Mouse (Mus musculus): ENCODE measurements at regions not wholly inside any gene's neighbourhood (a gene's known extent, or its start where the extent isn't known, plus 50 kb on each side); places are given as distances from the start of the nearest gene placed in this dataset.
A peak's percentile ranks its signal among the peaks of the same experiment; 100 is the strongest.

- Histone ChIP-seq H3K27me3 (replicated peaks; ENCODE audit: control insufficient read depth, insufficient read depth, low read length) (no peaks in the 10 kb centered on the region), H3K36me3 (ENCODE audit: control insufficient read depth, insufficient read depth) (no peaks in the 10 kb centered on the region), H3K9me3 (ENCODE audit: control insufficient read depth, low read length) (no peaks in the 10 kb centered on the region), H3K27ac (ENCODE audit: low read length) (no peak overlapping the region), H3K4me1 (replicated peaks; ENCODE audit: control insufficient read depth, insufficient read depth, low read length) (no peaks in the 10 kb centered on the region; the same call in 1 of the 2 replicates), H3K9ac (replicated peaks; ENCODE audit: low read depth, low read length) (no peak overlapping the region), H3K4me2 (ENCODE audit: low read length) (no peak overlapping the region), H3K4me3 (replicated peaks; ENCODE audit: low read length) (no peak overlapping the region)
- no peak for ATAC-seq
- WGBS, result 59% methylated on average over 14 of the region's 14 CpGs
Observed at GRCm38 (mm10) chr16:23780440-23781231, 110.1 kb downstream of the Sst start.

- H3K4me3 ChIP-seq (replicated peaks; ENCODE audit: low read length), result no peak overlapping the region
- H3K27ac ChIP-seq (ENCODE audit: low read length), result no peak overlapping the region
- no peak for ATAC-seq
- WGBS, result 84% methylated on average over 4 of the region's 4 CpGs
- no peak overlapping the region for H3K4me2 ChIP-seq (ENCODE audit: low read length)
- no peaks in the 10 kb centered on the region; the same call in 1 of the 2 replicates for H3K4me1 ChIP-seq (replicated peaks; ENCODE audit: control insufficient read depth, insufficient read depth, low read length)
- no peaks in the 10 kb centered on the region for H3K27me3 ChIP-seq (replicated peaks; ENCODE audit: control insufficient read depth, insufficient read depth, low read length)
- no peaks in the 10 kb centered on the region for H3K9me3 ChIP-seq (ENCODE audit: control insufficient read depth, low read length)
- no peak overlapping the region for H3K9ac ChIP-seq (replicated peaks; ENCODE audit: low read depth, low read length)
- no peaks in the 10 kb centered on the region for H3K36me3 ChIP-seq (ENCODE audit: control insufficient read depth, insufficient read depth)
Observed at GRCm38 (mm10) chr16:23777894-23778293, 112.9 kb downstream of the Sst start.

- ATAC-seq, result no peak
- WGBS, result 44% methylated on average over 2 of the region's 2 CpGs
Observed at GRCm38 (mm10) chr16:23777041-23777440, 113.7 kb downstream of the Sst start.

GRCm38 (mm10) chr16:23776501-23776900, 114.3 kb downstream of the Sst start:
- Histone ChIP-seq H3K9ac (replicated peaks; ENCODE audit: low read depth, low read length) (no peak overlapping the region), H3K4me3 (replicated peaks; ENCODE audit: low read length) (no peak overlapping the region), H3K27me3 (replicated peaks; ENCODE audit: control insufficient read depth, insufficient read depth, low read length) (no peaks in the 10 kb centered on the region), H3K4me1 (replicated peaks; ENCODE audit: control insufficient read depth, insufficient read depth, low read length) (no peaks in the 10 kb centered on the region; the same call in 1 of the 2 replicates), H3K9me3 (ENCODE audit: control insufficient read depth, low read length) (no peaks in the 10 kb centered on the region), H3K36me3 (ENCODE audit: control insufficient read depth, insufficient read depth) (no peaks in the 10 kb centered on the region), H3K4me2 (ENCODE audit: low read length) (no peak overlapping the region), H3K27ac (ENCODE audit: low read length) (no peak overlapping the region)
- no peak for ATAC-seq
- WGBS, result 61% methylated on average over 1 of the region's 1 CpGs

More at GRCm38 (mm10) chr16:23777041-23777440, 113.7 kb downstream of the Sst start:
- no peaks in the 10 kb centered on the region for H3K36me3 ChIP-seq (ENCODE audit: control insufficient read depth, insufficient read depth)
- H3K4me1 ChIP-seq (replicated peaks; ENCODE audit: control insufficient read depth, insufficient read depth, low read length), result no peaks in the 10 kb centered on the region; the same call in 1 of the 2 replicates
- H3K9me3 ChIP-seq (ENCODE audit: control insufficient read depth, low read length), result no peaks in the 10 kb centered on the region
- no peak overlapping the region for H3K4me2 ChIP-seq (ENCODE audit: low read length)
- H3K9ac ChIP-seq (replicated peaks; ENCODE audit: low read depth, low read length), result no peak overlapping the region
- H3K27me3 ChIP-seq (replicated peaks; ENCODE audit: control insufficient read depth, insufficient read depth, low read length), result no peaks in the 10 kb centered on the region
- H3K4me3 ChIP-seq (replicated peaks; ENCODE audit: low read length), result no peak overlapping the region
- no peak overlapping the region for H3K27ac ChIP-seq (ENCODE audit: low read length)

- 40% methylated on average over 7 of the region's 7 CpGs for WGBS
- peak; percentile 88 for ATAC-seq
Observed at GRCm38 (mm10) chr16:23758136-23758812, 132.5 kb downstream of the Sst start.

GRCm38 (mm10) chr16:23737026-23737425, 153.7 kb downstream of the Sst start:
- no peaks in the 10 kb centered on the region for H3K4me1 ChIP-seq (replicated peaks; ENCODE audit: control insufficient read depth, insufficient read depth, low read length)
- no peak for ATAC-seq
- H3K27ac ChIP-seq (ENCODE audit: low read length), result no peak overlapping the region
- no peak overlapping the region for H3K4me2 ChIP-seq (ENCODE audit: low read length)
- no peaks in the 10 kb centered on the region for H3K9me3 ChIP-seq (ENCODE audit: control insufficient read depth, low read length)
- no peak overlapping the region for H3K9ac ChIP-seq (replicated peaks; ENCODE audit: low read depth, low read length)
- H3K36me3 ChIP-seq (ENCODE audit: control insufficient read depth, insufficient read depth), result no peaks in the 10 kb centered on the region
- H3K4me3 ChIP-seq (replicated peaks; ENCODE audit: low read length), result no peak overlapping the region
- 52% methylated on average over 3 of the region's 3 CpGs for WGBS
- no peaks in the 10 kb centered on the region for H3K27me3 ChIP-seq (replicated peaks; ENCODE audit: control insufficient read depth, insufficient read depth, low read length)

More at GRCm38 (mm10) chr16:23758136-23758812, 132.5 kb downstream of the Sst start:
- peaks cover 12% of the 10 kb centered on the region; the same call in 1 of the 2 replicates for H3K4me1 ChIP-seq (replicated peaks; ENCODE audit: control insufficient read depth, insufficient read depth, low read length)
- no peaks in the 10 kb centered on the region for H3K27me3 ChIP-seq (replicated peaks; ENCODE audit: control insufficient read depth, insufficient read depth, low read length)
- H3K36me3 ChIP-seq (ENCODE audit: control insufficient read depth, insufficient read depth), result no peaks in the 10 kb centered on the region
- H3K9me3 ChIP-seq (ENCODE audit: control insufficient read depth, low read length), result no peaks in the 10 kb centered on the region
- H3K4me2 ChIP-seq (ENCODE audit: low read length), result no peak overlapping the region
- no peak overlapping the region for H3K9ac ChIP-seq (replicated peaks; ENCODE audit: low read depth, low read length)
- no peak overlapping the region for H3K27ac ChIP-seq (ENCODE audit: low read length)
- no peak overlapping the region for H3K4me3 ChIP-seq (replicated peaks; ENCODE audit: low read length)

GRCm38 (mm10) chr16:23735722-23736121, 155.0 kb downstream of the Sst start:
- WGBS, result 32% methylated on average over 5 of the region's 5 CpGs
- no peaks in the 10 kb centered on the region for H3K27me3 ChIP-seq (replicated peaks; ENCODE audit: control insufficient read depth, insufficient read depth, low read length)
- no peak overlapping the region for H3K9ac ChIP-seq (replicated peaks; ENCODE audit: low read depth, low read length)
- H3K4me2 ChIP-seq (ENCODE audit: low read length), result no peak overlapping the region
- no peak for ATAC-seq
- no peaks in the 10 kb centered on the region for H3K4me1 ChIP-seq (replicated peaks; ENCODE audit: control insufficient read depth, insufficient read depth, low read length)
- no peaks in the 10 kb centered on the region for H3K36me3 ChIP-seq (ENCODE audit: control insufficient read depth, insufficient read depth)
- H3K9me3 ChIP-seq (ENCODE audit: control insufficient read depth, low read length), result no peaks in the 10 kb centered on the region
- no peak overlapping the region for H3K27ac ChIP-seq (ENCODE audit: low read length)
- H3K4me3 ChIP-seq (replicated peaks; ENCODE audit: low read length), result no peak overlapping the region

GRCm38 (mm10) chr16:23726562-23726961, 164.2 kb downstream of the Sst start:
- H3K27me3 ChIP-seq (replicated peaks; ENCODE audit: control insufficient read depth, insufficient read depth, low read length), result no peaks in the 10 kb centered on the region
- H3K4me2 ChIP-seq (ENCODE audit: low read length), result no peak overlapping the region
- WGBS, result 76% methylated on average over 4 of the region's 4 CpGs
- ATAC-seq, result peak; percentile 75
- no peak overlapping the region for H3K9ac ChIP-seq (replicated peaks; ENCODE audit: low read depth, low read length)
- H3K36me3 ChIP-seq (ENCODE audit: control insufficient read depth, insufficient read depth), result no peaks in the 10 kb centered on the region
- H3K27ac ChIP-seq (ENCODE audit: low read length), result peak overlapping the region; percentile 49; the same call in 1 of the 2 replicates
- no peaks in the 10 kb centered on the region for H3K4me1 ChIP-seq (replicated peaks; ENCODE audit: control insufficient read depth, insufficient read depth, low read length)
- no peak overlapping the region for H3K4me3 ChIP-seq (replicated peaks; ENCODE audit: low read length)
- H3K9me3 ChIP-seq (ENCODE audit: control insufficient read depth, low read length), result no peaks in the 10 kb centered on the region

- Histone ChIP-seq H3K9me3 (ENCODE audit: control insufficient read depth, low read length) (no peaks in the 10 kb centered on the region), H3K27ac (ENCODE audit: low read length) (no peak overlapping the region), H3K4me1 (replicated peaks; ENCODE audit: control insufficient read depth, insufficient read depth, low read length) (no peaks in the 10 kb centered on the region), H3K4me3 (replicated peaks; ENCODE audit: low read length) (no peak overlapping the region), H3K36me3 (ENCODE audit: control insufficient read depth, insufficient read depth) (no peaks in the 10 kb centered on the region), H3K9ac (replicated peaks; ENCODE audit: low read depth, low read length) (no peak overlapping the region), H3K4me2 (ENCODE audit: low read length) (no peak overlapping the region), H3K27me3 (replicated peaks; ENCODE audit: control insufficient read depth, insufficient read depth, low read length) (no peaks in the 10 kb centered on the region)
- peak; percentile 63 for ATAC-seq
Observed at GRCm38 (mm10) chr16:23721745-23722144, 169.0 kb downstream of the Sst start.
